Mouse (Mus musculus) fat pad, adult 2 months (tissue): ENCODE results near the gene Spon1.

ENCODE experiments used
- DNase-seq: peaks from one replicate; pipeline ENCODE4 v3.0.0-alpha.2; 2011; ENCODE audit warnings: low read depth, low spot score; ENCODE audit errors: extremely low read depth

The Spon1 gene

GRCm38 (mm10) chr7:114083088-114083487 is 317.3 kb downstream of the Spon1 start:
- DNase-seq: no peak

- DNase-seq: no peak
These were observed 318.0 kb downstream of the Spon1 start for GRCm38 (mm10) chr7:114083760-114084159.

GRCm38 (mm10) chr7:114086021-114086710 is 320.4 kb downstream of the Spon1 start:
- no peak for DNase-seq

GRCm38 (mm10) chr7:114087341-114087740 is 321.5 kb downstream of the Spon1 start:
- no peak for DNase-seq

GRCm38 (mm10) chr7:114087986-114088385 is 322.2 kb downstream of the Spon1 start:
- DNase-seq: no peak

GRCm38 (mm10) chr7:114088918-114089317 is 323.1 kb downstream of the Spon1 start:
- no peak for DNase-seq

GRCm38 (mm10) chr7:114090231-114090630 is 324.4 kb downstream of the Spon1 start:
- DNase-seq: no peak

GRCm38 (mm10) chr7:114090892-114091545 is 325.2 kb downstream of the Spon1 start:
- no peak for DNase-seq
